Mouse (Mus musculus) MEL (cell line): ENCODE measurements around the gene Sh3bp4. TPM values are rescaled to one million over a fixed set of nuclear protein-coding genes. Genes with fewer than 3 reads are reported as not detected.

Experiments
- DNase-seq: peaks from one replicate; pipeline ENCODE4 v3.0.0; 2011; ENCODE audit warnings: low read depth, low spot score
- H3K27ac ChIP-seq: 2 replicates; pipeline ENCODE4 v1.5.1; 2012; ENCODE audit warnings: low read depth, mild to moderate bottlenecking, control low read depth, low read length, moderate library complexity; ENCODE audit not compliant: control insufficient read depth
- H3K27me3 ChIP-seq, 2 experiments: fragments of 150-350 bp in 1 of 2; sonication (generic) in 1 of 2; 2 replicates each; pipeline ENCODE4 v1.6.1; 2012; ENCODE audit warnings: low read length in 2 of 2, mild to moderate bottlenecking in 2 of 2, improper control_type of control experiment in 1 of 2, moderate library complexity in 1 of 2; ENCODE audit not compliant: insufficient read depth in 2 of 2, control insufficient read depth in 1 of 2
- H3K36me3 ChIP-seq, 2 experiments: 2 replicates each; pipeline ENCODE4 v1.6.1; 2012 to 2014; ENCODE audit warnings: low read length in 2 of 2, improper control_type of control experiment in 1 of 2, inconsistent platforms in 1 of 2, mild to moderate bottlenecking in 1 of 2; ENCODE audit not compliant: insufficient read depth in 2 of 2, control insufficient read depth in 1 of 2
- H3K4me1 ChIP-seq, 2 experiments: fragments of 150-350 bp in 1 of 2; sonication (generic) in 1 of 2; 2 replicates each; pipeline ENCODE4 v1.6.1; 2012; ENCODE audit warnings: low read length in 2 of 2, improper control_type of control experiment in 1 of 2, mild to moderate bottlenecking in 1 of 2; ENCODE audit not compliant: insufficient read depth in 2 of 2, control insufficient read depth in 1 of 2
- H3K4me3 ChIP-seq, 2 experiments: fragments of 150-350 bp in 1 of 2; sonication (generic) in 1 of 2; 2 replicates each; pipeline ENCODE4 v1.5.1; 2012; ENCODE audit warnings: low read depth in 2 of 2, low read length in 2 of 2, mild to moderate bottlenecking in 2 of 2, moderate library complexity in 2 of 2, control low read depth in 1 of 2, improper control_type of control experiment in 1 of 2; ENCODE audit not compliant: control insufficient read depth in 1 of 2, insufficient read depth in 1 of 2
- H3K79me2 ChIP-seq: 2 replicates; pipeline ENCODE4 v1.6.1; 2012; ENCODE audit warnings: mild to moderate bottlenecking, low read length, moderate library complexity; ENCODE audit not compliant: control insufficient read depth, poor library complexity, insufficient read depth
- H3K9ac ChIP-seq: 2 replicates; pipeline ENCODE4 v1.6.1; 2012; ENCODE audit warnings: low read depth, mild to moderate bottlenecking, control low read depth, low read length, moderate library complexity; ENCODE audit not compliant: control insufficient read depth, poor library complexity, severe bottlenecking
- H3K9me3 ChIP-seq: fragments of 150-350 bp; sonication (generic); replicated peaks from 2 replicates; pipeline ENCODE4 v1.6.1; 2012; ENCODE audit warnings: mild to moderate bottlenecking, low read length, improper control_type of control experiment, moderate library complexity; ENCODE audit not compliant: insufficient read depth
- BHLHE40 ChIP-seq: IDR thresholded peaks from 2 replicates; pipeline ENCODE4 v1.6.1; 2012; ENCODE audit warnings: low read depth, mild to moderate bottlenecking, inconsistent platforms, low read length, improper control_type of control experiment, borderline replicate concordance
- E2F4 ChIP-seq: IDR thresholded peaks from 2 replicates; pipeline ENCODE4 v1.6.1; 2011; ENCODE audit warnings: low read depth, low read length, improper control_type of control experiment, borderline replicate concordance
- GABPA ChIP-seq: IDR thresholded peaks from 2 replicates; pipeline ENCODE4 v1.6.1; 2012; ENCODE audit warnings: low read depth, mild to moderate bottlenecking, inconsistent platforms, low read length, improper control_type of control experiment, moderate library complexity
- GATA1 ChIP-seq: IDR thresholded peaks from 2 replicates; pipeline ENCODE4 v1.6.1; 2011; ENCODE audit warnings: low read depth, low read length, improper control_type of control experiment
- JUND ChIP-seq: IDR thresholded peaks from 2 replicates; pipeline ENCODE4 v1.6.1; 2011; ENCODE audit warnings: low read depth, mild to moderate bottlenecking, improper control_type of control experiment, low read length
- KAT2A ChIP-seq: conservative IDR thresholded peaks from 2 replicates; pipeline ENCODE4 v1.6.1; 2012; ENCODE audit warnings: low read depth, low read length, improper control_type of control experiment, inconsistent platforms
- MAFK ChIP-seq: IDR thresholded peaks from 2 replicates; pipeline ENCODE4 v1.6.1; 2011; ENCODE audit warnings: low read depth, mild to moderate bottlenecking, low read length, improper control_type of control experiment, borderline replicate concordance
- MAX ChIP-seq: IDR thresholded peaks from 2 replicates; pipeline ENCODE4 v1.6.1; 2011; ENCODE audit warnings: low read length, improper control_type of control experiment
- MEF2A ChIP-seq: IDR thresholded peaks from 2 replicates; pipeline ENCODE4 v1.6.1; 2014; ENCODE audit warnings: low read depth, mild to moderate bottlenecking, inconsistent platforms, low read length, improper control_type of control experiment; ENCODE audit not compliant: poor library complexity, insufficient replicate concordance, severe bottlenecking; ENCODE audit errors: extremely low read depth
- POLR2AphosphoS2 ChIP-seq: IDR thresholded peaks from 2 replicates; pipeline ENCODE4 v1.6.1; 2011; ENCODE audit warnings: low read length, improper control_type of control experiment
- POLR2AphosphoS5 ChIP-seq: IDR thresholded peaks from 2 replicates; pipeline ENCODE4 v1.6.1; 2012; ENCODE audit warnings: low read depth, borderline replicate concordance, mild to moderate bottlenecking, inconsistent platforms, low read length, moderate library complexity, mixed read lengths
- SMC3 ChIP-seq: IDR thresholded peaks from 2 replicates; pipeline ENCODE4 v1.6.1; 2011; ENCODE audit warnings: low read depth, low read length, improper control_type of control experiment
- TAL1 ChIP-seq: IDR thresholded peaks from 2 replicates; pipeline ENCODE4 v1.6.1; 2012; ENCODE audit warnings: mild to moderate bottlenecking, inconsistent platforms, low read length, moderate library complexity, mixed read lengths
- TBP ChIP-seq: IDR thresholded peaks from 2 replicates; pipeline ENCODE4 v1.8.0; 2011; ENCODE audit warnings: low read depth, low read length, improper control_type of control experiment
- TCF12 ChIP-seq: IDR thresholded peaks from 2 replicates; pipeline ENCODE4 v1.6.1; 2014; ENCODE audit warnings: low read depth, mild to moderate bottlenecking, inconsistent platforms, low read length, improper control_type of control experiment, moderate library complexity
- USF1 ChIP-seq: IDR thresholded peaks from 2 replicates; pipeline ENCODE4 v1.6.1; 2014; ENCODE audit warnings: low read depth, mild to moderate bottlenecking, inconsistent platforms, low read length, improper control_type of control experiment, moderate library complexity
- USF2 ChIP-seq, 2 experiments: IDR thresholded peaks; 2 replicates each; pipeline ENCODE4 v1.6.1; 2011 to 2012; ENCODE audit warnings: improper control_type of control experiment in 2 of 2, low read length in 2 of 2, borderline replicate concordance in 1 of 2, inconsistent platforms in 1 of 2, low read depth in 1 of 2, mild to moderate bottlenecking in 1 of 2; ENCODE audit not compliant: insufficient read depth in 1 of 2
- ZC3H11A ChIP-seq: IDR thresholded peaks from 2 replicates; pipeline ENCODE4 v1.6.1; 2012; ENCODE audit warnings: low read depth, mild to moderate bottlenecking, inconsistent platforms, low read length, improper control_type of control experiment
- ZMIZ1 ChIP-seq: IDR thresholded peaks from 2 replicates; pipeline ENCODE4 v1.6.1; 2012; ENCODE audit warnings: low read depth, mild to moderate bottlenecking, inconsistent platforms, low read length, improper control_type of control experiment, moderate library complexity
- ZNF384 ChIP-seq: IDR thresholded peaks from 2 replicates; pipeline ENCODE4 v1.6.1; 2012; ENCODE audit warnings: low read depth, mild to moderate bottlenecking, inconsistent platforms, low read length, improper control_type of control experiment
- polyA plus RNA-seq, 2 experiments: library from polyadenylated mRNA; stranded (reverse) in 1 of 2; unstranded in 1 of 2; fragments of >175 nt in 1 of 2; fragments of >200 nt in 1 of 2; gene quantifications; 2 replicates each; pipeline versions ENCODE4 v1.2.1 to v1.2.4; 2012; ENCODE audit warnings: low replicate concordance in 2 of 2, low read depth in 1 of 2; ENCODE audit not compliant: insufficient read length in 2 of 2, insufficient read depth in 1 of 2, missing spikeins in 1 of 2
- total RNA-seq: library from RNA; depleted of rRNA; stranded (reverse); fragments of 300-350 nt; gene quantifications from 2 replicates; pipeline ENCODE4 v1.2.3, GENCODE M21; 2012

Gene Sh3bp4
- total and polyA plus RNA-seq, 3 experiments = not detected

- no peaks in the 10 kb centered on the region for H3K79me2 ChIP-seq
- no peaks in the 10 kb centered on the region for H3K36me3 ChIP-seq
- H3K27me3 ChIP-seq = no peaks in the 10 kb centered on the region
- TF ChIP-seq POLR2AphosphoS5 = no peak
- TF ChIP-seq TCF12 = no peak
- TF ChIP-seq MAX = no peak
- no peak for TF ChIP-seq ZC3H11A
- TF ChIP-seq GABPA = no peak
- no peak for TF ChIP-seq MEF2A
- TF ChIP-seq USF1 = no peak
- DNase-seq = no peak
- H3K4me1 ChIP-seq = no peaks in the 10 kb centered on the region
- no peak overlapping the region for H3K9ac ChIP-seq
- H3K9me3 ChIP-seq = no peaks in the 10 kb centered on the region
- no peak overlapping the region for H3K4me3 ChIP-seq
- no peak overlapping the region for H3K27ac ChIP-seq
Observed at GRCm38 (mm10) chr1:89133266-89133665, 63.1 kb downstream of the Sh3bp4 start.

- Histone ChIP-seq H3K4me1 (no peaks in the 10 kb centered on the region), H3K27ac (no peak overlapping the region), H3K79me2 (no peaks in the 10 kb centered on the region), H3K9ac (no peak overlapping the region), H3K4me3 (no peak overlapping the region), H3K27me3 (no peaks in the 10 kb centered on the region), H3K36me3 (no peaks in the 10 kb centered on the region), H3K9me3 (no peaks in the 10 kb centered on the region)
- TF ChIP-seq POLR2AphosphoS5 (no peak), E2F4 (no peak), ZNF384 (no peak), TAL1 (no peak), TBP (no peak), USF2 (IDR thresholded peaks at IDR 0.05; ENCODE audit: borderline replicate concordance in 1 of 2, insufficient read depth in 1 of 2, low read depth in 1 of 2, low read length in 2 of 2) (no peak), GATA1 (no peak), ZMIZ1 (no peak), MAFK (no peak), BHLHE40 (no peak), SMC3 (no peak), JUND (no peak), KAT2A (no peak), USF1 (no peak), TCF12 (no peak), POLR2AphosphoS2 (no peak)
- DNase-seq = no peak
Observed at GRCm38 (mm10) chr1:89133717-89134116, 63.5 kb downstream of the Sh3bp4 start.
